Mouse (Mus musculus): ENCODE measurements at regions not wholly inside any gene's neighbourhood (a gene's known extent, or its start where the extent isn't known, plus 50 kb on each side); places are given as distances from the start of the nearest gene placed in this dataset.

DNA sequence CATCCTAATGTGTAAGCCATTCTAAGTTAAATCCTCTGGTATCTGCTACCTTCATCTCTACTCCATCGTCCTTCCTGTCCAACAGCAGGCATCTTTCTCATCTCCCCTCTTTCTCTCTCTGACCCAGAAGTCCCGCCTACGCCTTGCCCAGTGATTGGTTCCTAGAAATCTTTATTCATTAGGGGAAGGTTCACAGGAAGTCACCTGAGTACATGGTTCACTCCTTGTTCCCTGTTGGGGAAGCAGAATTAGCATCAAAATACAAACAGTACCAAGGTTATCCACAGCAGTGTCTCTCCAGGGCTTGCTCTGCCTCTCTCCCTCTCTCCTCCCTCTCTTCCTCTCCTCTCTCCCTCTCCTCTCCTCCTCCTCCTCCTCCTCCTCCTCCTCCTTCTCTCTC, 319.4 kb downstream of the Nkx6-1 start:
- TF ChIP-seq POLR2A (IDR thresholded peaks at IDR 0.05; ENCODE audit: borderline replicate concordance, extremely low read depth, low read depth, low read length) (no peak), CTCF (IDR thresholded peaks at IDR 0.05; ENCODE audit: insufficient read depth, low read length) (no peak)
